Comparison of ENCODE assay signal across 23 mouse cellular contexts in genomic region chr9:104034718-104035117, GRCm38 (mm10). TPM values are rescaled to one million over a fixed set of nuclear protein-coding genes. Genes with fewer than 3 reads are reported as not detected.
"Had no signal": no experiment of that assay in that cellular context is flagged by ENCODE, and none has a peak within 500 bp of the region (broad histone marks: within the 10 kb centered on the region; RNA-seq: fewer than 3 reads in every experiment).

No protein-coding gene starts in this region.

- H3K9me3 ChIP-seq: limb, embryonic 10.5 days; limb, embryonic 13.5 days; liver, embryonic 13.5 days; midbrain, embryonic 12.5 days; midbrain, embryonic 15.5 days; neural tube, embryonic 12.5 days; neural tube, embryonic 15.5 days had no signal

- H3K27me3 ChIP-seq: limb, embryonic 13.5 days; liver, embryonic 13.5 days; midbrain, embryonic 12.5 days; midbrain, embryonic 15.5 days; neural tube, embryonic 12.5 days; neural tube, embryonic 15.5 days had no signal

- H3K9ac ChIP-seq: limb, embryonic 13.5 days; liver, embryonic 13.5 days; lung, embryonic 14.5 days; midbrain, embryonic 12.5 days; midbrain, embryonic 15.5 days; neural tube, embryonic 12.5 days; neural tube, embryonic 15.5 days had no signal

- H3K27ac ChIP-seq: kidney, postnatal 0 days; layer of hippocampus, adult 2 months; limb, embryonic 10.5 days; limb, embryonic 13.5 days; liver, embryonic 13.5 days; macrophage; midbrain, embryonic 12.5 days; midbrain, embryonic 15.5 days; neural tube, embryonic 12.5 days; neural tube, embryonic 15.5 days; stomach, postnatal 0 days had no signal

- H3K36me3 ChIP-seq: liver, embryonic 13.5 days; midbrain, embryonic 12.5 days; midbrain, embryonic 15.5 days had no signal

- H3K4me2 ChIP-seq: limb, embryonic 13.5 days; liver, embryonic 13.5 days; lung, embryonic 14.5 days; midbrain, embryonic 12.5 days; midbrain, embryonic 15.5 days; neural tube, embryonic 12.5 days; neural tube, embryonic 15.5 days had no signal

- H3K4me1 ChIP-seq: limb, embryonic 13.5 days; liver, embryonic 13.5 days; midbrain, embryonic 12.5 days; midbrain, embryonic 15.5 days; neural tube, embryonic 12.5 days had no signal

- ATAC-seq: midbrain, embryonic 15.5 days had no signal

- H3K4me3 ChIP-seq: layer of hippocampus, adult 2 months; limb, embryonic 10.5 days; limb, embryonic 13.5 days; liver, embryonic 13.5 days; midbrain, embryonic 12.5 days; midbrain, embryonic 15.5 days; neural tube, embryonic 12.5 days; neural tube, embryonic 15.5 days had no signal

RNA-seq across cellular contexts. Expression of gene Gm28305, which starts 5.7 kb away (rescaled TPM):
- total RNA-seq: layer of hippocampus, adult 2 months; layer of hippocampus, postnatal 25 days; left cerebral cortex, adult 18-20 months; left cerebral cortex, postnatal 25 days; megakaryocyte, adult 5-6 weeks had no signal
- polyA plus RNA-seq: intestine, postnatal 0 days; kidney, adult 2 months; kidney, embryonic 14.5 days; kidney, postnatal 0 days; large intestine, adult 2 months; limb, embryonic 10.5 days; limb, embryonic 13.5 days; liver, embryonic 13.5 days; lung, embryonic 14.5 days; lung, postnatal 0 days; macrophage; midbrain, embryonic 12.5 days; midbrain, embryonic 15.5 days; neural tube, embryonic 12.5 days; neural tube, embryonic 15.5 days; stomach, embryonic 14.5 days; stomach, postnatal 0 days; thymus, adult 2 months had no signal
